Mouse (Mus musculus): ENCODE results near the gene Gtsf1.

Gtsf1 gene

DNA sequence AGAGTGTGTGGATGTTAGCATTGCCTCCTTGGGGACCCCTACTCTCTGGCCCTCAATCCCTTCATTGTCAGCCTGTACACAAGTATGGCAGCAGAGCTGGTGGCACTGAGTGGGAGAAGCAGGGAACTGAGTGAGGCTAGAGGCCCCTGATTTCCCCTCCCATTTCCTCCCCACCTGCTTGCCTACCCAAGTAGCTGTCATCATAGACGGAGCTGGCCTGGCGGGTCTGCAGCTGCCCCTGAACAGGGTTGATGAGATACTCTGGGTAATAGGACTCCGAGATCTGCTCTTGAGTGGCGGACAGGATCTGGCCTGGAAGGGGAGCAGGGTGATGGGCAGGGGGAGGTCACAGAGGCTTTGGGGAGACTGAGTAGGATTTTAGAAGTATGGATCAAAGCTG is 74.1 kb downstream of the Gtsf1 start:
- DNase-seq = no peak

DNA sequence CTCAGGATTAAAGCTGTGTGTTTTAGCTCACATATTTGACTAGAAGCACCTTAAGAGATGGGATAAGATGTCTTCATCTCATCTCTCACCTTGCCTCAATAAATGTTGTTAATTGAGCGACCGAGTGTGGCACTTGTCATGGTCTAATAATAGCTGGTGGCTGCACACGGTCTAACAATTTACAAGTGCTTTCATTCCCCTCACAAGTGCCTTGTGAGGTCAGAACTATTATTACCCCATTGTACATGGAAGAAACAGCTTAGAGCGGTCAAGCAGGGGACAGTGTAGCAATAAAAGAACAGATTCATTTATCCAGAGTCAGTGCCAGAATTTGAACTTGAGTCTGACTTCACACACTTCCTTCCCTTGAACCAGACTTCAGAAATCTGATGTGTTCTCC is 74.8 kb downstream of the Gtsf1 start:
- DNase-seq = no peak

DNA sequence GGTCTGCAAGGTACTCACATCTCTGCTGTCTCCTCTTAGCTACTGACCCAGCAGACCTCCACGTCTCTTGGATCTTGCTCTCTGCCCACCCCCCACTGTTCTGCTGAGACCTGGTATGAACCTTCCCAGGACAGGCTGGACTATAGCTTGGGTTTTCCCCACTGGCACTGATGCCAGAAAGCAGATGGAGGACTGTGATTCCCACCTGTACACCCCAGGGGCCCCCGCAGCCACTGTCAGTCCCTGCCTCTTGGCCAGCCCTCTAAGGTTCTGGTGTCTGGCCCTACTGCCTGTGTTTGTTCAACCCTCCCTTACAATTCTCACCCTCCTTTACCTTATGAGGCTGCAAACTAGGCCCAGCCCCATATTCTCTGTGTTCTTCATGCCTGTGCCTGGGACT is 75.6 kb downstream of the Gtsf1 start:
- DNase-seq = peak; percentile 89

DNA sequence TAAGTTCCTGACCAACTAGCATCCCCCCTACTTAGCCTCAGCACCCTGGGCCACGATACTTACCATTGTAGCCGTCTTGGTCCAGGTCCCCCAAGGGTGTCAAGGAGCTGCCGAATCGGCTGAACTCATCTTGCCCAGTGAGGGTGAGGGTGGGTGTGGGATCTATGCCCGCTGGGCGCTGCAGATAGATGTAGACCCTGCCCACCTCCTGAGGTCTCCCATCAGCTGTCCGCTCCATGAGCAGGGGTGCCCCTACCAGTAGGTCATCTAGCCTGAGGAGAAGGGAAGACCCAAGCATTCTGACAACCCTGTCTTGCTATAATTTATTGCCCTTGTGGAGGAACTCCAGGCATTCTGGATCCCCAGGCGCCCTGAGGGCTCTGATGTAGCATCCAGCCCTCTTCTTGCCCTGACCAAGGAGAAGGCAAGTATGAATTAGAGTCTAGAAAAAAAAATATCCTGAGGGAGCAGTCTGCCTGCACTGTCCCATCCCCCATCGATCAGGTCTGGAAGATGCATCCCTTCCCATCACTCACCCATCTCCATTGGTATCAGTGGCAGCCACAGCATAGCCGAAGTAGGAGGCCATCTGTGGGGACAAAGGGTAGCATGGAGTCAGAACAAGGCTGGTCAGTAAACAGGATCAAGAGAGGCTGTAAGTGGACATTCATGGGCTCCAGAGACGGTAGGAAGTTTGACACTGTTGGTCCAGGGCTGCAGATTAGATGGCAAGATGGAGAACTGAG is 76.6 kb downstream of the Gtsf1 start:
- DNase-seq = no peak

GRCm38 (mm10) chr15:103352856-103353255 is 77.4 kb downstream of the Gtsf1 start:
- no peak for DNase-seq
